Mouse (Mus musculus) cerebellum, adult 18-20 months (tissue): Measurements from ENCODE around the gene Pot1b.

Source experiments
- DNase-seq, 2 experiments: peaks; one replicate each; pipeline ENCODE4 v3.0.0; 2021

The Pot1b gene

DNA sequence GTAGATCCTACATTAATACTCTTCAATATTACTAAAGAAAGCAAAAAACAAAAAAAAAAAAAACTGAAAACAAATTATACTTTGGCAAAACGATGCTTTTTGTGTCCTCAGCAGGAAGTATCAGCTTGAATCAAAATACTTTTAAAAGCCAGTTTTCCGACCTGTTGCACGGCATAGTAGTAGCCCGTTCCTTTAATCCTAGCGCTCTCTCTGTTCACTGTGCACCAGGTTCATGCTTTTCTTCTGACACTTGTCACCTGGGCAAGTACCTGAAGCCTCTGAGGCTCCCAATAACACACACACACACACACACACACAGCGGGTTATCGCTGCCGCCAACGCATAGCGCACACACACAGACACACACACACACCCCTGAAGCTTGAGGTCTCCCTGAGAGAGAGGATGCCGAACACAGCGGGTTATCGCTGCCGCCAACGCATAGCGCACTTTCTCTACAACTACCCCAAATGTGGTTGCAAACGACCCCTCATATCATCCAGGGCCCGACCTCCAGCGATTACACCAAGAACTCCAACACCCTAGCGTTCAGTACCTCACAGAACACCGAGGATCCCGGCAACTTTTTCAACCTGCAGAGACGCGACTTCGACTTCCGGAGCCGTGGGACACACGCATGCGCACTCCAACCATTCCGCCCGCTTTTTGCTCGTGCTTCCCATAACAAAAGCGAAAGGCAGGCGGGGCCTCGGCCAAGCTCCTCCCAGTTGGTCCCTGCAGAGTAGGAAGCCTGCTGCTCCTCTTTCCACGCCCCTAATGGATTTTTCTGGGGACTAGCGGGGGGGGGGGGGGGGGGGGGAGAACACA, at the start of gene Pot1b:
TSS of gene Pot1b (minus strand) at position 645 of the 828 bp plus-strand sequence.
- DNase-seq = peak; percentile 95 to 97

DNA sequence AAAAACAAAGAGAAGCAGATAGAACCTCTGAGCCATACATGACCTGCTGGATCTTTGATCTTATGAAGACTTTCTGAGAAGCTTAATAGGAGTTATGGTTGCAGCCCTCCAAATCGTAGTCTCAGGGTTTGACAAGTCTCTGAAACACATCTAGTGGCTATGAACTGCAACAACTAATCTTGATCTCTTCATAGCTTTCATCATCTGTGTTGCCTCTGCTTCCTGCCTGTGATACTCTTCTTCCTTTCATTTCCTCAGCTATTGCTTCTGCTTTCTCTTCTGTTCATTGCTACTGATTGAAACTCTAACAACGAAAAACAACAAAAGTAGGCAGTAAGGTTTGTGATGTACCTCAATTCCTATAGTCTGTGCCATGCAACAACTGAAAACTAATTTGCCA, 38.7 kb upstream of the Pot1b start:
- no peak for DNase-seq

DNA sequence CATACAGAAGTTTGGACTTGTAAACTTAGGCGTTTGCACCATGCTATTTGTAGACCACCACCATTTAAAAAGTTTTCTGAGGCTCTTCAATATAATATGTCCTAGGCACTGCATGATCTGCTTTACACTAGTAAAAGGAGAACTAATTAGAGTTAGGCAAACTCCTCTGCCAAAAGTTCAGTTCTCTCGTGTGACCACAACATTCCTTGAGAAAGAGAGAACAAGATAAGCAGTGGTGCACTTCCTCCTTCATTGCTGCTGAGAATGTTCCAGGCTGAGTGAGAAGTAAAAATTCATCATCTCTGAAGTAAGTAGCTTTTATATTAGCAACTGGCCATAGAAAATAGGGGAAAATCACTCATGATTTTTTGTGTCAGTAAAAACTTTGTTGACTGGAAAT, 37.4 kb upstream of the Pot1b start, which contains the start of gene Adgre4:
TSS of gene Adgre4 (plus strand) at position 199 of the 400 bp plus-strand sequence.
- no peak for DNase-seq

DNA sequence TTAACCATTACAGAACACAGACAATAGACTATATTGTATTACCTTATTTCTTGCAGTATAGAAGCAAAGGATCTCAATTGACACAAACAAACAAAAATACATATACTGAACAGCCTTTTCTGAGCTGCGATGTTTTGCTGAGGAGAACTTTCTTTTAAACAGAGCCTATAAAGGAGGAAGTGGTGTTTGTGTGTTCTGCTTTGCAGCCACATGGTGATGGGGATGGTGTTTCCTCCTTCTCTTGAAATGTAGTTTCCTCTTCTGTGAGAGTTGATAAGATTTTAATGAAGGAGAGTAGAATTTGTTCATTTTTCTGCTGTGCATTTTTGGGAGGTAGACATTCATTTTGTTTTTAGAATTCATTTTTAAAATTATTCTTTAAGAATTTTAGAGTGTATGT, 24.2 kb upstream of the Pot1b start:
- DNase-seq = no peak

DNA sequence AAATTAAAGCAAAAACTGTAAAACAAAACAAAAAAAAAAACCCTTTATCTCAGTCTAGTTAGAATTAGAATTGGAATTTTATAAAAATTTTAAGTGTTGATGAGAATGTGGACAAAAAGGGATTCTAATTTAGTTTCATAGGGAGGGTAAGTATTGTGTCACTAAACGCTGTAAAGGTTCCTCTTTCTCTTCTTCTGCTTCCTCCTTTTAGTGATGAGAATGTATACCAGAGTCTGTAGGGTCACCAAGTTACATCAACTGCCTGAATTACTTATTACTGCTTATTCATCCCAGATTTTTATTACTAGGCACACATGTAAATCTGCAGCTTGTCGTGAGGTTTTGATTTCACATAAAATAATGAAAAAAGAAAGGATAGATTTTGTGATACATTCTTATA, 13.8 kb upstream of the Pot1b start:
- DNase-seq = no peak

DNA sequence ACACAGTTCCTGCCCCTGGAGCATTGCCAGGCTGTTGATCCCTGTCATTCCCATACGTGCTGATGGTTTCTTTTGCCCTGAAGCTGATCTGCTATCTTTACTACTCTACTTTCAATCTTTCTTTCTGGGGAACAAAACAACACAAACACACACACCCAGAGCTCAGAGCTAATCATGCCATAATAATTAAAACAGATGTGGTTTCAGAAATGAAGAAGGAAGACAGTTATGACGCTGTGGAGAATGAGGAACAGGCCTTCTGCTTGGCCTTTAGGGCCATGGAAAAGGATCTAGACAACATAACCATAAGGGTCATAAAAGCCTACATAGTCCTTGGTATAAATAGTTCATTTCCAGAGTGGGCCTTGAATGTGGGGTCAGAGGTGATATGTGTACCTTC, 9.8 kb upstream of the Pot1b start:
- DNase-seq = peak in 1 of 2 experiments; percentile 9

DNA sequence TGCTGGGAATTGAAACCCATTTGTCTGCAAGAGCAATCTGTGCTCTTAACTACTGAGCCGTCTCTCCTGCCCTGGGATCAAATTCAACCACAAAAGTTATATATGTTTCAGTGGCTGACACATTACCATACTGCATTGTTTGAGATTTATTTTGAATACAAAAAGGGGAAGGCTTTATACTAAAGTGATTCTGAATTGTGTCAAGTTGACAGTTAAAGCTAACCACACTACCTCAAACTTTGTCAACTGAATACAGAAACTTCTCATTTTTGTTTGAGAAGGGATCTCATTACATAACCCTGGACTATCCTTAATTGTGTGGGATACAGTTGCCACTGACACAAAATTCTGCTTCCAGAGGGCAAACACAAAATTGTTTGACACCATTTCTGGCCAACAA, 8.8 kb upstream of the Pot1b start:
- no peak for DNase-seq

DNA sequence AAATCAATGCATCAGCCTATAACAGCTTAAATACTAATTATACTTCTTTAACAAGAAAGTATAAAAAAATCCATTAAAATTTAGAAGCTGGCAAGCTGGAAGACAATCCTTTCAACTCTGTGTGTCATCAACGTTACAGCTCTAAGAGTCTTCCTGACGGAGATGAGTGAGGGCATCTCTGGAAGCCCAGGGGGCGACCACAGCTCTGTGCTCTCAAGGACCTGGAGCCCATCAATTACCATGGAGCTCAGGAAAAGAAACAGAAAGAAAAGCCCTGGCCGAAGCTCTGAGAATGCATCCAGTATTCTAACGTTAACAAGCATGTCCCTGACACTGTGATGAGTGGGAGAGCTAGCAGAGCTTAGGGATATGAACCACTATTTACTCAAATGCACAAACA, 9.6 kb downstream of the Pot1b start:
- DNase-seq = no peak

DNA sequence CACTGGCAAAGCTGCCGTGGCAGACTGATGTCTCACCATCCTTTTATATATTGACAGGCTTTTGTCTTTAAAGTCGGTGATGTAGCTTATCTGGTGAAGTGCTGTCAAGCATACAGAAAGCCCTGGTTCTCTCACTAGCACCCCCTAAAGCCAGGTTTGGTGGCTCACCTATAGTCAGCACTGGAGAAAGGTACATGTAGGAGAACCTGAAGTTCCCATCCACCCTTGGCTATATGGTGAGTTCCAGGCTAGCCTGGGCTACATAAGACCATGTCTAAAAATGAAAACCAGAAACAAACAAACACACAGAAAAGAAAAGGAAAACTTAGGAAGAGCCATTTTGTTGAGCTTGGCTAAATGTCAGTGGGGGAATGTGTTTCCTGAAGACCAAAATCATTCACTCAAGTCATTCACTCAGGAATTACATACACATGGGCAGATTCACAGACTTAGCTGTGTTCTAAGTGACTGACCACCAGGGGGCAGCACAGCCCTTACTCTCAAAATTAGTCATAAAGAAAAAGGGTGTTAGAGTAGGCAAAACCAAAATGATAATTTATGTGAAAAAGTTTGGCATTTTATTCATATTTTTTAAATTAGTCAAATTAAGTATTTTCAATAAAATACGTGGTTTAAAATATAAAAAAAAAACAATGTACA, 10.1 kb downstream of the Pot1b start:
- peak; percentile 67 to 73 for DNase-seq

DNA sequence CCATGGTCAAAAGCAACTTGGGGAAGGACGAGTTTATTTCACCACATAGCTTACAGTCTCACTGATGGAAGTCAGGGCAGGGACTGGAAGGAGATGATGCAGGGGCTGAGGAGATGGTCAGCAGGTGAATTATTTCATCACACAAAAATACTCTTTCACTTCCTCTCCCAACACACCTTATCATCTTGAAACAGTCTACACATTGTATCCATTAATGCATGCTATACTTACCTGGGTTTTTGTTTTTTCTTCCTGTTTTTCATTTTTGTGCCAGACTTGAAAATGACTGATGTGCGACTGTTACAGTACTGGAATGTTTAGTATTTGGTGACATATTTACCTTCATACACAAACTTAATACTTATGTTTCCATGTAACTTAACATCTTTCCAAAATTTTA, 13.0 kb downstream of the Pot1b start:
- no peak for DNase-seq

DNA sequence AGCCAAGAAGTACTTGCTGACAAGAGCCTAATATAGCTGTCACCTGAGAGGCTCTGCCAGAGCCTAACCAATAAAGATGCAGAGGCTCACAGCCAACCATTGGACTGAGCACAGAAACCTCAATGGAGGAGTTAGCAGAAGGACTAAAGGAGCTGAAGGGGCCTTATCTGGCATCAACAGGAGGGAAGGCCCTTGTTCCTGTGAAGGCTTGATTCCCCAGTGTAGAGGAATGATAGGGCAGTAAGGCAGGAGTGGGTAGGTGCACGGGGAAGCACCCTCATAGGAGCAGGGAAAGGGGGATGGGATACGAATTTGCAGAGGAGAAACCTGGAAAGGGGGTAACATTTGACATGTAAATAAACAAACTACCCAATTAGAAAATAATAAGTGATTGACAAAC, 51.3 kb downstream of the Pot1b start:
- DNase-seq = no peak

DNA sequence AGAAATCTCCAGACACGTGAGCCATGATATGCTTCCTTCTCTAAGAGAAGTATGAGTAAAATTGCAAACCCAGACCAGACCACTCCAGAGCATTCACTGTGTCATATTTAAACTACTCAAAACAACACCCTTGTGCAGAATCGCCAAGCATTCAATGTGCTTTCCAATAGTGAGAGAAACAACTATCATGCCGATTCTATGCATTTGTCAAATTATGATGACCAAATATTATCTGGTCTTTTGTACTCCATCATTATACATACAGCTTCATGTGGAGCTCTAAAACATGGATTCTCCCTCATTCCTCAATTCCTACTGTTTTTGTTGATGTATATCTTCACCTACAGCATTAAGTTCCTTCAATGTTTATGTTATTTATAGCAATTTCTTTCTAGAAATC, 87.3 kb downstream of the Pot1b start, which contains the start of gene Vmn2r118:
TSS of gene Vmn2r118 (minus strand) at position 101 of the 400 bp plus-strand sequence.
- DNase-seq = no peak
